Mouse (Mus musculus): ENCODE measurements around the gene Arid5a.

Gene Arid5a

DNA sequence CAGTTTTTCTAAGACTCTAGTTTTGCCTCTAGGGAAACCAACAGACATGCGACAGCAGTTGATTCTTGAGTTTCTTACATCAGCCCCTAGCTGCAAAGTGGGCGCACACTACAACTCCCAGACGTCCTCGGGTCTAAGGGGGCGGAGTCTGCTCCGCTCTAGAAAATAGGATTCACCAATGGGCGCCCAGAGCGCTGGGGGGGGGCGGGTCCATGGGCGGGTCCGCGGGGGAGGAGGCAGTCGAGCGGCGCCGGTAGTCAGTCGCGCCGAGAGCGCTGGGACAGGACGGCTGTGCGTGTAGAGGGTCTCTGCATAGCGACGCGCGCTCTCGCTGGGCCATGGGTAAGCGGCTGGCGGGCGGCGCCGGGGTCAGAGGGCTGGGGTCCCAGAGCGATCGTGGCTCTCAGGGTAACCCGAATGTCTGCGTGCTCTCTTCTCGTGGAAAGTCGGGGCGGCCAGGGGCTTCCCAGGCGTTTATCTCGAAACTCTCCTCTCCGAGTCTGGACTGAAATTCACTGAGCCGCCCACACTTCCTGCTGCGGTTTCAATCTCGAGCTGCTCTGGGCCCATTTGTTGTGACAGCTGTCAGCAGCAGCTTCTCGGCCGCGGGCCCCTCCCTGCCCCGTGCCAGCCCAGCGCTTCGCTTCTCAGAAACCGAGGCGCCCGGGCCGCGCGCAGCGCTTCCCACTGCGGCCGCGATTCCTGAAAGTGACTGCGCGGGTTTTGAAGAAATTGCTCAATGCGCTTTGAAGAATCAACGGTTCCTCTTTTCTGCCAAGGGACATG lies at the start of gene Arid5a:
Arid5a (plus strand) TSS at position 239 of the 786 bp plus-strand sequence.
- in situ Hi-C loops (cut with MboI; ENCODE audit: low pct_unique_long_range_greater_than_20kb in 1 of 2, low sequenced_read_pairs in 2 of 2, unreplicated experiment in 1 of 2): no loop called here

GRCm38 (mm10) chr1:36258631-36259030 lies 48.9 kb upstream of the Arid5a start:
- in situ Hi-C loops (cut with MboI; ENCODE audit: low pct_unique_long_range_greater_than_20kb in 1 of 2, low sequenced_read_pairs in 2 of 2, unreplicated experiment in 1 of 2): loop anchor here in 1 of 2 experiments (25.0 kb wide), 1 partner anchor 421 kb away; no protein-coding TSS in a partner anchor

DNA sequence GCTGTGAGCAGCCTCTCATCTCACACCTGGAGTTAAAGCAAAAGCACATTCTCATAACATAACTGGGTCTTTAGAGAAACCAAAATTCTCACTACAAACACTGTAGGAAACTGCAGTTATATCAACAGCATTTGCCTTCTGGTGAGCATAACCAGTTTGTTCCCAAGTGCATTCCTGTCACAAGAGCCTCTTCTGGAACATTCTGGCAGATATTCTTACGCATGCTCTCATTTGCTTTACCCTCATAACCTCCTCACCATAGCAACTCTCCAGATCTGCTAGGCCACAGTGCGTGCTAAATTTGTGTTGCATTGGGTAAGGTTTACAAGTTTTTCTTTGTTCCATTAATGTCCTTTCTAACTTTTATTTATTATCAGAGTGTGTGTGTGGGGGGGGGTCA lies 48.3 kb upstream of the Arid5a start:
- in situ Hi-C loops (cut with MboI; ENCODE audit: low pct_unique_long_range_greater_than_20kb in 1 of 2, low sequenced_read_pairs in 2 of 2, unreplicated experiment in 1 of 2): loop anchor here in 1 of 2 experiments (25.0 kb wide), 1 partner anchor 422 kb away; no protein-coding TSS in a partner anchor

DNA sequence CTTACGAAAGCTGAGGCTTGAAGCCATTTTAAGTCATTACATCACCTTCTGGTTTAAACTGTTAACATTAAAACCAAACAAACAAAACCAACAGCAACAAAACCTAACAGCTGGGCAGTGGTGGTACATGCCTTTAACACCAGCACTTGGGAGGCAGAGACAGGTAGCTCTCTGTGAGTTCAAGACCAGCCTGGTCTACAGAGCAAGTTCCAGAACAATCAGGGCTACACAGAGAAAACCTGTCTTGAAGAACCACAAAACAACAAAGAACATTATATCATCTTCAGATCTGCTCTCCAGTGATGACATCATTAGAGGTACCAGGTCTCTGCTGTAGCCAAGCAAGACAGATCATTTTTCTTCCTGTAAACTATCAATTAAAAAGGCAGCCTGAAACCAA lies 47.1 kb upstream of the Arid5a start:
- in situ Hi-C loops (cut with MboI; ENCODE audit: low pct_unique_long_range_greater_than_20kb in 1 of 2, low sequenced_read_pairs in 2 of 2, unreplicated experiment in 1 of 2): loop anchor here in 1 of 2 experiments (25.0 kb wide), 1 partner anchor 423 kb away; no protein-coding TSS in a partner anchor

DNA sequence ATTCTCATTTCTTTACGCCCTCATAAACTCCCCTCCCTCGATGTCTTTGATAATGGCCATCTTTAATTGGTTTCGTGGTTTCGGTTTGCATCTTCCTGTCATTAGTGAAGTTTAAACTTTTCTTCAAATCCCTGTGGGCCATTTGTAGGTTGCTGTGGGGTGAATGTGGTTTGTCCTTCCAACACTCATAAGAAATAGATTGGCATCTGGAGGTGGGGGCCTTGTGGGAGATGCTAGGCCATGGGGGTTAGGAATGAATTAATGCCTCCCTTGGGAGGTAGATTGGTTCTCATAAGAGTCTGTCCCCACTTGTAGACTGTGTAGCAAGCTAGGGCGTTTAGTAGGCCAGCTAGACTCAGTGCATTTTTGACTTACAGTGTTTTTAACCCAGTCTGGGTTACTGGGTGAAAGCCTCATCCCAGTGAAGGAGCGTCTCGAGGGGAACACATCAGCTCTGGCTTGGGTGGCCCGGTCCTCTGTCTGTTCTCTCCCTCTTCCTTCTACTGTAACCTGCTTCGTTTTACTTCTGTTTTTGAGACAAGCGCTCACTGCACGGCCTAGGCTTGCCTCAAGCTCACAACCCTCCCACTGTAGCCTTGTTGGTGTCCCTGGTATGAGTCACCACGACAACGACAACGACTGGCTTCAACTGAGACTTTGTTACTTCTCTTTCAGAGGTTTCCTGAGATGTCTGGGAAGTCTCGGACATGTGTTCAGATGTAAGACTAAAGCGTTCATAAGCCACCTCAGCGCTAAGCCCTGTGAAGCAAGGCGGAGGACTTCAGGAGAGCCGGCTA lies 45.6 kb upstream of the Arid5a start:
- in situ Hi-C loops (cut with MboI; ENCODE audit: low pct_unique_long_range_greater_than_20kb in 1 of 2, low sequenced_read_pairs in 2 of 2, unreplicated experiment in 1 of 2): loop anchor here in 1 of 2 experiments (25.0 kb wide), 1 partner anchor 425 kb away; no protein-coding TSS in a partner anchor

- in situ Hi-C loops (cut with MboI; ENCODE audit: low pct_unique_long_range_greater_than_20kb in 1 of 2, low sequenced_read_pairs in 2 of 2, unreplicated experiment in 1 of 2): loop anchor here in 1 of 2 experiments (25.0 kb wide), 1 partner anchor 427 kb away; no protein-coding TSS in a partner anchor
Measured at GRCm38 (mm10) chr1:36263833-36264488, 43.6 kb upstream of the Arid5a start.

- in situ Hi-C loops (cut with MboI; ENCODE audit: low pct_unique_long_range_greater_than_20kb in 1 of 2, low sequenced_read_pairs in 2 of 2, unreplicated experiment in 1 of 2): loop anchor here in 1 of 2 experiments (25.0 kb wide), 1 partner anchor 429 kb away; no protein-coding TSS in a partner anchor
Measured at GRCm38 (mm10) chr1:36266293-36266692, 41.2 kb upstream of the Arid5a start.

DNA sequence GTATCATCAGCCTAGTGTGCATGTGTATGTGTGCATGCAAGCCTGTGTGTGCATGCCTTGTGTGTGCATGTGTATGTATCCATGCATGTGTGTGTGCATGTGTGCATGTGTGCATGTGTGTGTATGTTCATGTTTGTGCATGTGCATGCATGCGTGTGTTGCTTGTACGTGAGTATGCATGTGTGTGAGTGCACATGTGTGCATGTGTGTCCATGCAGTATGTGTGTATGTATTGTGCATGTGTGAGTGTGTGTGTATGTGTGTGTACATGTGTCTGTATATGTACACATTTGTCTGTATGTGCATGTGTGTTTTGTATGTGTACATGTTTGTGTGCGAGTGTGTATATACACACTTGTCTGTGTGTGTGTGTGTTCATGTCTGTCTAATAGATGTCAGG lies 39.9 kb upstream of the Arid5a start:
- in situ Hi-C loops (cut with MboI; ENCODE audit: low pct_unique_long_range_greater_than_20kb in 1 of 2, low sequenced_read_pairs in 2 of 2, unreplicated experiment in 1 of 2): loop anchor here in 1 of 2 experiments (25.0 kb wide), 1 partner anchor 430 kb away; no protein-coding TSS in a partner anchor

DNA sequence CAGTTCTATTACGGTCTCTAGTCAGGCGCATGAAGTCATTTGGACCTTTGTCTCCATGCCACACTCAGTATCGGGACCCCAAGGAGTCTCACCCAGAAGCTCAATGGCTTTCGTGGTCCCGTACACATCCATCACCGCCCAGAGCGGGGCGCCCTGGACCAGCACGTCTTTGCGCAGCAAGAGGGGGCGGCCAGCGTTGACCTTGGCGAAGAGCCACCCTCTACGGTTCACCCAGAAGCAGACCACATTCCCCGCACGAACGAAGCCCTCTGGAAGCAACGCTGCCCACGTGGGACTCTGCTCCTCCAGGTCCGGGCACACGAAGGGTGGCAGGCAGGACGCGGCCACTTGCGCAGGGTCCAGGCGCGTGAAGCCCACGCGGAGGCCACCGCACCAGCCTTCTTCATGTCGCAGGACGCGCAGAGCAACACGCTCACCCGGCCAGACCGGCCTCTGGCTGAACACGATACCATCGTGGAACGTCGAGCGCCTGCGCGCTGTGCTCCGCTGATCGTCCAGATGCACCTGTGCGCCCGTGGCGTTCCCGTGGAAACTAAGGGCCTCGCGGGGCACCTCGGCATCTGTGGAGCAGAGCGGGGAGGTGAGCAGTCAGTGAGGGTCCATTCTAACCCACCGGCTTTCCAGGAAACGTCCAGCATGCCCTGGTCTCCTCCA lies 38.3 kb upstream of the Arid5a start:
- in situ Hi-C loops (cut with MboI; ENCODE audit: low pct_unique_long_range_greater_than_20kb in 1 of 2, low sequenced_read_pairs in 2 of 2, unreplicated experiment in 1 of 2): loop anchor here in 1 of 2 experiments (25.0 kb wide), 1 partner anchor 432 kb away; no protein-coding TSS in a partner anchor

- in situ Hi-C loops (cut with MboI; ENCODE audit: low pct_unique_long_range_greater_than_20kb in 1 of 2, low sequenced_read_pairs in 2 of 2, unreplicated experiment in 1 of 2): loop anchor here in 1 of 2 experiments (25.0 kb wide), 1 partner anchor 433 kb away; no protein-coding TSS in a partner anchor
Measured at GRCm38 (mm10) chr1:36270666-36271065, 36.9 kb upstream of the Arid5a start.

GRCm38 (mm10) chr1:36271516-36272230 lies 35.9 kb upstream of the Arid5a start:
- in situ Hi-C loops (cut with MboI; ENCODE audit: low pct_unique_long_range_greater_than_20kb in 1 of 2, low sequenced_read_pairs in 2 of 2, unreplicated experiment in 1 of 2): loop anchor here in 1 of 2 experiments (25.0 kb wide), 1 partner anchor 434 kb away; no protein-coding TSS in a partner anchor

DNA sequence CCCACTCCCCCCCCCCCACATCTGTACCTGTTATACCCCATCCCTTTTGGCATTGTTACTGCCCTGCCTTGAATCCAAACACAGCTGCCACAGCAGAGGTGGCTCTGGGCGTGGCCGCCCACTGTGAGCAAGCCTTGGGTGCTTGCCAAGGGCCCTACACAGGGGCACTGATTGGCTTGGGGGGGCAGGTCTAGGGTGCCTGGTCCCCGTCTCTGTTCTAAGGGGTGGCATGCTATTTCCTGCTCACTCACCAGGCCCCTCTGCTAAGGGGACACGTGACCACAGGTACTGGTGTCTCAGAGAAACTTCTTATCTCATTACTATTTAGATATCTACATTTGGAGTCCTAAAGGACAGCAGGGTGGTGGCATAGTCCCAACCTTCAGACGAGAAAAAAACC lies 35.0 kb upstream of the Arid5a start:
- in situ Hi-C loops (cut with MboI; ENCODE audit: low pct_unique_long_range_greater_than_20kb in 1 of 2, low sequenced_read_pairs in 2 of 2, unreplicated experiment in 1 of 2): loop anchor here in 1 of 2 experiments (25.0 kb wide), 1 partner anchor 435 kb away; no protein-coding TSS in a partner anchor

DNA sequence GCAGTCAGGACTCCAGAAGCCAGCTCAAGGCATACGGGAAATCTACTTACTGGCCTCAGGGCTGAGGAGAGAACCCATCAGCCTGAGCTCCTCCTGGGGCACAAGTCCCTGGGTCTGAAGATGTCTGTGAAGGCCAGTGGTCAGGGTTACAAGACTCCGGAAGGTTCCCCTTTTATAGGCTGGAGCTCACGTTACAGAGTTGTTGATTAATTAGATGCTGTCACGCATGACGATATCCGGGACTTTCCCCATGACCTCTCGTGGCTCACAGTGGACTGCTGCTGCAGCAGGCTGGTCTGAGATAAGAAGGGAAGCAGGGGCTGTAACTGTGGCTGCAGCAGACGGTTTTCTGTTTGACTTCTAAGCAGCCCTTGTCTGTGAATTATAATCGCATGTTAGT lies 34.2 kb upstream of the Arid5a start:
- in situ Hi-C loops (cut with MboI; ENCODE audit: low pct_unique_long_range_greater_than_20kb in 1 of 2, low sequenced_read_pairs in 2 of 2, unreplicated experiment in 1 of 2): loop anchor here in 1 of 2 experiments (25.0 kb wide), 1 partner anchor 436 kb away; no protein-coding TSS in a partner anchor

DNA sequence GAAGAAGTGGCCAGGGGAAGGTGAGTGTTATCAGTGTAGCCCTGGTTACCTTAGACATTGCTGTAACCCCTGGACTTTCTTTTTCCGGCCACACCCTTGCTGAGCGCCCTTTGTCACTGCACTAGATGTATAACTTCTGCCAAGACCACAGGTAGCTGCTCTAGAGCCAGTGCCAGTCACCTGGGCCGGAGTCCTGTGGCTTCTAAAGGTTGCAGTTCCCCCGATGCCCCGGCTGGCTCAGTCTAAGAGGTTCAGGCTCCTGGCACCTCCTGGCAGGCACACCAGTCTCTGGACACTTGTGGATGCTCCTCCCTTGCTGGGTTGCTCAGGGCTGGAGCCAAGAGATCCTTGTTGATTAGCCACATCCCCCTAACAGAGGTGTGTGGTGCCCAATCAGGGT lies 33.1 kb upstream of the Arid5a start, which contains the start of gene Neurl3:
Neurl3 (minus strand) TSS at position 225 of the 400 bp plus-strand sequence.
- in situ Hi-C loops (cut with MboI; ENCODE audit: low pct_unique_long_range_greater_than_20kb in 1 of 2, low sequenced_read_pairs in 2 of 2, unreplicated experiment in 1 of 2): loop anchor here in 1 of 2 experiments (25.0 kb wide), 1 partner anchor 437 kb away; no protein-coding TSS in a partner anchor

- in situ Hi-C loops (cut with MboI; ENCODE audit: low pct_unique_long_range_greater_than_20kb in 1 of 2, low sequenced_read_pairs in 2 of 2, unreplicated experiment in 1 of 2): no loop called here
Measured at GRCm38 (mm10) chr1:36275635-36276389, 31.7 kb upstream of the Arid5a start.
